Mouse (Mus musculus) lung, adult 2 months (tissue): ENCODE measurements at regions not wholly inside any gene's neighbourhood (a gene's known extent, or its start where the extent isn't known, plus 50 kb on each side); places are given as distances from the start of the nearest gene placed in this dataset.

ENCODE experiments used
- CTCF ChIP-seq: fragments of 200-500 bp; IDR thresholded peaks from 2 replicates; pipeline ENCODE4 v1.5.1; 2011; ENCODE audit warnings: mild to moderate bottlenecking, low read length, control low read depth; ENCODE audit not compliant: insufficient read depth
- POLR2A ChIP-seq: fragments of 200-500 bp; IDR thresholded peaks from 2 replicates; pipeline ENCODE4 v1.6.1; 2011; ENCODE audit warnings: low read depth, mild to moderate bottlenecking, control low read depth, low read length, borderline replicate concordance; ENCODE audit errors: extremely low read depth

DNA sequence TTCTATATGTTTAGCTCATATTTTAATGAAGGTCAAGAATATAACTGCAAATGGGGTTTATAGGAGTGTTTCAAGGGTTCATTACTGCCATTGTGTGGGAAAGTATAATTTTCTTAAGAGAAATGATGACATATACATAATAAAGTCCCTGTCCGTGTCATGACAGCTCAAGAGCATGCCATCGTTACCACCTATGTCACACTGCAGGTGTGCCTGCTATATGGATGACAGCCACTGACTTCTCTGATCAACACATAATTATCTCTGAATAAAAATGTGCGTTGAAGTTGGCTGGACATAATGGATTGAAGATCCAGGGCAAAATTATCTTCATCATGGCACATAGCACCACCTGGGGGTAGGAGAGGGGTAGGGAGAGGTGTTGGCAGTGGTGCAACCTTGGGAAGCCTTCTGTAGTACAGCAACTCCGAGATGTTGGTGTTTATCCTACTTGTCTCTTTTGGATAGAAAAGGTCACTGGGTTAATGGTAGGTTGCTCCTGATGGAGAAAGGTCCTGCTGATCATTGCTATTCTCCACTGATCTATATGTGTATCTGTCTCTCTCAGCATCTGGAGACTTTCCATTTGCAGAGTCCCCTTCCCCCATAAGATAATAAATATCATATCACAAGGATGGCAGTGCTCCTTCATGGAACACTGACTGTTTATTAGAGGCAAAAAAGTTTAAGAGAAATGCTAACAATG is 291.4 kb downstream of the Tfec start:
- TF ChIP-seq CTCF = no peak
- no peak for TF ChIP-seq POLR2A
